Mouse (Mus musculus): Measurements from ENCODE around the gene Pls1. TPM values are rescaled to one million over a fixed set of nuclear protein-coding genes. Genes with fewer than 3 reads are reported as not detected.

Pls1 gene
- polyA plus RNA-seq, 1 experiment: 14.4 TPM

DNA sequence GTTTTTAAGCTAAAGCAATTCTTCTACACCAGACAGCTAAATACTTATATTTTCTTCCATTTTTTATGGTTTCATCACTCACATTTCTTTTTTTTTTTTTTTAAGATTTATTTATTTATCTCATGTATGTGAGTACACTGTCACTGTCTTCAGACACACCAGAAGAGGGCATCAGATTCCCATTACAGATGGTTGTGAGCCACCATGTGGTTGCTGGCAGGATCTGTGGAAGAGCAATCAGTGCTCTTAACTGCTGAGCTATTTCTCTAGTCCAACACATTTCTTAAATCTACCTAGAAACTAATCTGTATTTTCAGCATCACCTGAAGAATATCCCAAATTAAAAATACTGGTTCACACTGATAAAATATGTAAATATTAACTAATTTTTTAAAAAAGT, 108.9 kb downstream of the Pls1 start:
- peaks cover 27% of the 10 kb centered on the region for H3K36me3 ChIP-seq (replicated peaks; ENCODE audit: low read length)
- TF ChIP-seq FLI1 (IDR thresholded peaks at IDR 0.05; ENCODE audit: low read length) (no peak), GATA1 (IDR thresholded peaks at IDR 0.05; ENCODE audit: borderline replicate concordance, low read length) (no peak)
- peaks cover 19% of the 10 kb centered on the region for H3K4me1 ChIP-seq
- no peak overlapping the region for H3K4me3 ChIP-seq (replicated peaks)
- H3K27me3 ChIP-seq (replicated peaks): no peaks in the 10 kb centered on the region
- H3K9me3 ChIP-seq: no peaks in the 10 kb centered on the region

- peaks cover 73% of the 10 kb centered on the region for H3K36me3 ChIP-seq (replicated peaks; ENCODE audit: low read length)
- H3K4me3 ChIP-seq (replicated peaks): no peak overlapping the region
- TF ChIP-seq GATA1 (IDR thresholded peaks at IDR 0.05; ENCODE audit: borderline replicate concordance, low read length) (no peak), FLI1 (IDR thresholded peaks at IDR 0.05; ENCODE audit: low read length) (no peak)
- H3K4me1 ChIP-seq: peaks cover 4% of the 10 kb centered on the region
- H3K9me3 ChIP-seq: no peaks in the 10 kb centered on the region
- no peaks in the 10 kb centered on the region for H3K27me3 ChIP-seq (replicated peaks)
Observed at GRCm38 (mm10) chr9:95712574-95712973, 132.5 kb downstream of the Pls1 start.

DNA sequence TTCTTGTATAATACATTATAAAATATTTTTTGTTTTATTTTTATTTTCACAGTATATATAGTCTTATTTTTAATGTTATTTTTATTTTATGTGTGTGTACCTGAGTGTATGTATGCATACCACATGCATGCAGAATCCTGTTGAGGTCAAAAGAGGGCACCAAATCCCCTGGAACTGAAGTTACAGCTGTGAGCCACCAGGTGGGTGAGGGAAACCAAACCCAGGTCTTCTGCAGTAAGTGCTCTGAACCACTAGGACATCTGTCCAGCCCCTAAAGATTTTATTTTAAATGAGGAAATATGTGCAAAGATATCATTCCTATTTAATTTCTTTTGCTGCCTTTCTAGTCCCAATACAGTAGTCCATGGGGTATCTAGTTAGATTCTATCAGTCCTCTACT, 136.2 kb downstream of the Pls1 start:
- TF ChIP-seq GATA1 (IDR thresholded peaks at IDR 0.05; ENCODE audit: borderline replicate concordance, low read length) (no peak), FLI1 (IDR thresholded peaks at IDR 0.05; ENCODE audit: low read length) (no peak)
- Histone ChIP-seq H3K36me3 (replicated peaks; ENCODE audit: low read length) (peaks cover 71% of the 10 kb centered on the region), H3K9me3 (no peaks in the 10 kb centered on the region), H3K4me3 (replicated peaks) (no peak overlapping the region), H3K4me1 (peaks cover 17% of the 10 kb centered on the region), H3K27me3 (replicated peaks) (no peaks in the 10 kb centered on the region)

- Histone ChIP-seq H3K4me1 (peaks cover 17% of the 10 kb centered on the region), H3K27me3 (replicated peaks) (no peaks in the 10 kb centered on the region), H3K36me3 (replicated peaks; ENCODE audit: low read length) (peaks cover 57% of the 10 kb centered on the region), H3K9me3 (0 out of 2 replicates have a peak, but pooled peaks cover 2% of the 10 kb centered on the region), H3K4me3 (replicated peaks) (no peak overlapping the region)
- TF ChIP-seq FLI1 (IDR thresholded peaks at IDR 0.05; ENCODE audit: low read length) (no peak), GATA1 (IDR thresholded peaks at IDR 0.05; ENCODE audit: borderline replicate concordance, low read length) (no peak)
Observed at GRCm38 (mm10) chr9:95705371-95705770, 139.7 kb downstream of the Pls1 start.

- Histone ChIP-seq H3K27me3 (replicated peaks) (no peaks in the 10 kb centered on the region), H3K9me3 (0 out of 2 replicates have a peak, but pooled peaks cover 3% of the 10 kb centered on the region), H3K4me1 (peaks cover 25% of the 10 kb centered on the region), H3K36me3 (replicated peaks; ENCODE audit: low read length) (peaks cover 46% of the 10 kb centered on the region), H3K4me3 (replicated peaks) (no peak overlapping the region)
- no peak for TF ChIP-seq FLI1 (IDR thresholded peaks at IDR 0.05; ENCODE audit: low read length)
- no peak for TF ChIP-seq GATA1 (IDR thresholded peaks at IDR 0.05; ENCODE audit: borderline replicate concordance, low read length)
Observed at GRCm38 (mm10) chr9:95704078-95704477, 141.0 kb downstream of the Pls1 start.

Other genes starting within 250 kb of the Pls1 start
- not detected in 2 replicates for gene Pcolce2, start 207.7 kb downstream of the Pls1 start, polyA plus RNA-seq (2012; ENCODE audit: insufficient read depth, low replicate concordance)
- 1.4 and 14.1 TPM in 2 replicates for gene Trpc1, start 94.9 kb downstream of the Pls1 start, polyA plus RNA-seq (2012; ENCODE audit: insufficient read depth, low replicate concordance)
- gene Atr, start 12.3 kb upstream of the Pls1 start, polyA plus RNA-seq (2012; ENCODE audit: insufficient read depth, low replicate concordance): 0.63 TPM in 1 of 2 replicates, not detected in the other
- 0.35 and 1.4 TPM in 2 replicates for gene Xrn1, start 109.4 kb upstream of the Pls1 start, polyA plus RNA-seq (2012; ENCODE audit: insufficient read depth, low replicate concordance)